24 mouse cellular contexts compared by ENCODE assay signal in the genomic region with DNA sequence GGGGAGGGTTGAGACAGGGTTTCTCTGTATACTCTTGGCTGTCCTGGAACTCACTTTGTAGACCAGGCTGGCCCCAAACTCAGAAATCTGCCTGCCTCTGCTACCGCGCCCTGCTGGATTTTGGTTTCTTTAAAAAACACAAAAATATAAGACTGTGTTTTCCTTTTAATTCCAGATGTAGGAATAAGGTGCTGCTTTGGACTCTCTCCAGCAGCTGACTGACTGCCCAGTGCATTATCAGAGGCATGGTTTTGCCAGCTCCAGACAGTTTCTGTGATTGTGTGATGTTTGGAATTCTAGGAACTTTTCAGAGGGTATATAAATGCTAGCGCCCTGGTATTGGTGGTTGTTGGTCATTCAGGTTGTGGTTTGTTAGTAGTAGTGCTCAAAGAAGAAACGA. TPM values are rescaled to one million over a fixed set of nuclear protein-coding genes. Genes with fewer than 3 reads are reported as not detected.
DNase-seq lines count a peak whose midpoint lies in the region; ATAC-seq and TF ChIP-seq lines count a peak whose summit lies in the region.
"Had no signal": no experiment of that assay in that cellular context is flagged by ENCODE, and none has a peak within 500 bp of the region (broad histone marks: within the 10 kb centered on the region; RNA-seq: fewer than 3 reads in every experiment).

No protein-coding gene starts in this region.

- no peak overlapping the region for H3K9ac ChIP-seq in liver, adult 2 months (ENCODE audit: low read depth, low read length)
- H3K9ac ChIP-seq in liver, embryonic 16.5 days (ENCODE audit: low read depth, low read length) = no peak overlapping the region; the same call in 1 of the 2 replicates
- no peak overlapping the region for H3K9ac ChIP-seq in intestine, embryonic 16.5 days (ENCODE audit: low read depth, low read length)
- H3K9ac ChIP-seq in forebrain, embryonic 12.5 days = no peak overlapping the region
- H3K9ac ChIP-seq: forebrain, embryonic 13.5 days; heart, embryonic 15.5 days; neural tube, embryonic 13.5 days; stomach, embryonic 15.5 days had no signal

- no peaks in the 10 kb centered on the region for H3K9me3 ChIP-seq in erythroblast, embryonic 14.5 days (ENCODE audit: control insufficient read depth, low read length)
- H3K9me3 ChIP-seq in liver, embryonic 16.5 days (replicated peaks; ENCODE audit: control insufficient read depth, low read length) = no peaks in the 10 kb centered on the region
- no peaks in the 10 kb centered on the region for H3K9me3 ChIP-seq in intestine, embryonic 16.5 days (ENCODE audit: control insufficient read depth, low read length)
- H3K9me3 ChIP-seq in forebrain, embryonic 12.5 days = no peaks in the 10 kb centered on the region
- H3K9me3 ChIP-seq: embryonic facial prominence, embryonic 10.5 days; forebrain, embryonic 13.5 days; heart, embryonic 15.5 days; hindbrain, embryonic 10.5 days; megakaryocyte, embryonic 14.5 days; neural tube, embryonic 13.5 days; stomach, embryonic 15.5 days had no signal

- 87% methylated on average over 4 of the region's 4 CpGs for WGBS in liver, adult 2 months
- 83% methylated on average over 4 of the region's 4 CpGs for WGBS in liver, embryonic 16.5 days (ENCODE audit: insufficient replicate concordance)
- WGBS in intestine, embryonic 16.5 days = 97% methylated on average over 4 of the region's 4 CpGs
- 94% methylated on average over 4 of the region's 4 CpGs for WGBS in forebrain, embryonic 12.5 days

- TF ChIP-seq CTCF in liver, adult 2 months (IDR thresholded peaks at IDR 0.05; ENCODE audit: low read depth, low read length) = no peak
- TF ChIP-seq CTCF in embryonic fibroblast, embryonic 13.5 days (IDR thresholded peaks at IDR 0.05; ENCODE audit: borderline replicate concordance, insufficient read depth, low read length) = no peak

- H3K36me3 ChIP-seq in erythroblast, embryonic 14.5 days (ENCODE audit: control insufficient read depth) = peaks cover 45% of the 10 kb centered on the region
- no peaks in the 10 kb centered on the region for H3K36me3 ChIP-seq in liver, adult 2 months (ENCODE audit: control insufficient read depth, insufficient read depth, low read length)
- peaks cover 9% of the 10 kb centered on the region for H3K36me3 ChIP-seq in liver, embryonic 16.5 days (ENCODE audit: control insufficient read depth, insufficient read depth)
- no peaks in the 10 kb centered on the region for H3K36me3 ChIP-seq in intestine, embryonic 16.5 days (ENCODE audit: control insufficient read depth, insufficient read depth, low read length)
- peaks cover 9% of the 10 kb centered on the region; the same call in 1 of the 2 replicates for H3K36me3 ChIP-seq in forebrain, embryonic 12.5 days (replicated peaks)

- 0 out of 2 replicates have a peak, but pooled peaks cover 2% of the 10 kb centered on the region for H3K79me2 ChIP-seq in liver, adult 2 months (ENCODE audit: control insufficient read depth, insufficient read depth, low read length)

- H3K27me3 ChIP-seq in erythroblast, embryonic 14.5 days (ENCODE audit: control insufficient read depth) = no peaks in the 10 kb centered on the region
- H3K27me3 ChIP-seq in liver, adult 2 months (ENCODE audit: control insufficient read depth, insufficient read depth, low read length) = no peaks in the 10 kb centered on the region
- H3K27me3 ChIP-seq in liver, embryonic 16.5 days (ENCODE audit: control insufficient read depth, insufficient read depth, low read depth, low read length) = no peaks in the 10 kb centered on the region
- H3K27me3 ChIP-seq in intestine, embryonic 16.5 days (replicated peaks; ENCODE audit: control insufficient read depth, insufficient read depth, low read length) = no peaks in the 10 kb centered on the region
- no peaks in the 10 kb centered on the region for H3K27me3 ChIP-seq in forebrain, embryonic 12.5 days
- H3K27me3 ChIP-seq: forebrain, embryonic 13.5 days; heart, embryonic 15.5 days; megakaryocyte, embryonic 14.5 days; neural tube, embryonic 13.5 days; stomach, embryonic 15.5 days had no signal

- TF ChIP-seq POLR2A in liver, adult 2 months (IDR thresholded peaks at IDR 0.05; ENCODE audit: extremely low read depth, insufficient read depth, low read length) = no peak
- TF ChIP-seq POLR2A in embryonic fibroblast, embryonic 13.5 days (IDR thresholded peaks at IDR 0.05; ENCODE audit: low read depth, low read length) = no peak

- H3K4me3 ChIP-seq in erythroblast, embryonic 14.5 days (replicated peaks) = peak overlapping the region; percentile 99
- no peak overlapping the region for H3K4me3 ChIP-seq in liver, adult 2 months (ENCODE audit: insufficient read depth, low read depth, low read length)
- H3K4me3 ChIP-seq in embryonic fibroblast, embryonic 13.5 days (ENCODE audit: insufficient read depth, low read length) = no peak overlapping the region
- H3K4me3 ChIP-seq in liver, embryonic 16.5 days (ENCODE audit: low read depth, low read length) = no peak overlapping the region
- H3K4me3 ChIP-seq in intestine, embryonic 16.5 days (ENCODE audit: low read length) = no peak overlapping the region
- no peak overlapping the region for H3K4me3 ChIP-seq in forebrain, embryonic 12.5 days (replicated peaks)
- H3K4me3 ChIP-seq: forebrain, embryonic 13.5 days; heart, embryonic 15.5 days; layer of hippocampus, adult 2 months; neural tube, embryonic 13.5 days; stomach, embryonic 15.5 days had no signal

- peaks cover 63% of the 10 kb centered on the region for H3K4me1 ChIP-seq in erythroblast, embryonic 14.5 days (ENCODE audit: control insufficient read depth)
- no peaks in the 10 kb centered on the region; the same call in none of the 2 replicates for H3K4me1 ChIP-seq in liver, adult 2 months (ENCODE audit: control insufficient read depth, insufficient read depth, low read length)
- no peaks in the 10 kb centered on the region; the same call in 1 of the 2 replicates for H3K4me1 ChIP-seq in embryonic fibroblast, embryonic 13.5 days (ENCODE audit: control insufficient read depth, insufficient read depth, low read length)
- peaks cover 26% of the 10 kb centered on the region for H3K4me1 ChIP-seq in liver, embryonic 16.5 days (ENCODE audit: control insufficient read depth, low read depth, low read length)
- H3K4me1 ChIP-seq in intestine, embryonic 16.5 days (ENCODE audit: control insufficient read depth, insufficient read depth, low read length) = peaks cover 5% of the 10 kb centered on the region; the same call in 1 of the 2 replicates
- H3K4me1 ChIP-seq in forebrain, embryonic 12.5 days = peaks cover 20% of the 10 kb centered on the region

- no peak for ATAC-seq in erythroblast, adult 5-6 weeks (replicated peaks; ENCODE audit: low FRiP score, poor library complexity, severe bottlenecking)
- ATAC-seq in liver, embryonic 16.5 days (ENCODE audit: low read depth) = no peak
- no peak for ATAC-seq in intestine, embryonic 16.5 days
- ATAC-seq in forebrain, embryonic 12.5 days (ENCODE audit: low FRiP score) = no peak
- ATAC-seq: forebrain, embryonic 13.5 days; hindbrain, postnatal 0 days; intestine, postnatal 0 days had no signal

- DNase-seq in liver, adult 2 months (ENCODE audit: extremely low read depth, low read depth, low spot score) = peak; percentile 11
- DNase-seq in liver = no peak
- DNase-seq: cerebellum, adult 9-11 months; kidney, postnatal 25 days; lung, adult 2 months; lung, postnatal 14 days; midbrain, embryonic 14.5 days; right cerebral cortex, postnatal 4 days had no signal

- no peak overlapping the region for H3K27ac ChIP-seq in liver, adult 2 months (replicated peaks; ENCODE audit: insufficient read depth, low read depth, low read length)
- H3K27ac ChIP-seq in embryonic fibroblast, embryonic 13.5 days (ENCODE audit: insufficient read depth, low read length) = peak overlapping the region; percentile 42; the same call in 1 of the 2 replicates
- peak overlapping the region; percentile 91 for H3K27ac ChIP-seq in liver, embryonic 16.5 days (ENCODE audit: low read length)
- H3K27ac ChIP-seq in intestine, embryonic 16.5 days (ENCODE audit: low read length) = no peak overlapping the region
- no peak overlapping the region for H3K27ac ChIP-seq in forebrain, embryonic 12.5 days
- H3K27ac ChIP-seq: embryonic facial prominence, embryonic 10.5 days; forebrain, embryonic 13.5 days; heart, embryonic 15.5 days; hindbrain, embryonic 10.5 days; hindbrain, postnatal 0 days; neural tube, embryonic 13.5 days; stomach, embryonic 15.5 days had no signal

- peak overlapping the region; percentile 96 for H3K4me2 ChIP-seq in liver, embryonic 16.5 days (ENCODE audit: low read depth, low read length)
- no peak overlapping the region for H3K4me2 ChIP-seq in intestine, embryonic 16.5 days (ENCODE audit: low read depth, low read length)
- no peak overlapping the region for H3K4me2 ChIP-seq in forebrain, embryonic 12.5 days
- H3K4me2 ChIP-seq: forebrain, embryonic 13.5 days; heart, embryonic 15.5 days; neural tube, embryonic 13.5 days; stomach, embryonic 15.5 days had no signal

RNA-seq across cellular contexts. Expression of gene Zdhhc5, which starts 2.4 kb away (rescaled TPM):
- 5.5 and 5.9 TPM in 2 replicates for polyA plus RNA-seq in erythroblast, embryonic 14.5 days (2012)
- 28.4 and 29.2 TPM in 2 replicates for total RNA-seq in erythroblast, adult 5-6 weeks (2015; ENCODE audit: low replicate concordance)
- 39.8 and 41.3 TPM in 2 replicates for total RNA-seq in erythroblast, adult 5-6 weeks (2017; ENCODE audit: low replicate concordance)
- 21.9 and 25.8 TPM in 2 replicates for total RNA-seq in liver, adult 2 months (2014; rRNA removed)
- polyA plus RNA-seq in liver, adult 2 months (2012; rRNA removed) = 35.6 and 36.1 TPM in 2 replicates
- polyA plus RNA-seq in embryonic fibroblast, embryonic 13.5 days (2011; ENCODE audit: insufficient read length, low read depth, missing spikeins) = 76.6 and 78.8 TPM in 2 replicates
- 17.7 and 18.9 TPM in 2 replicates for polyA plus RNA-seq in liver, embryonic 16.5 days (2015; fragmentation: Nextera tagmentation; extraction: Ambion mirVana)
- 18.3 and 23.4 TPM in 2 replicates for polyA plus RNA-seq in intestine, embryonic 16.5 days (2015; fragmentation: Nextera tagmentation; extraction: Ambion mirVana)
- 28.1 and 31.4 TPM in 2 replicates for polyA plus RNA-seq in forebrain, embryonic 12.5 days (2016; fragmentation: Nextera tagmentation; extraction: Ambion mirVana)

RNA-seq across cellular contexts. Expression of gene Clp1, which starts 9.8 kb away (rescaled TPM):
- polyA plus RNA-seq in erythroblast, embryonic 14.5 days (2012) = 0.18 and 0.22 TPM in 2 replicates
- 53.6 and 64.6 TPM in 2 replicates for total RNA-seq in erythroblast, adult 5-6 weeks (2015; ENCODE audit: low replicate concordance)
- total RNA-seq in erythroblast, adult 5-6 weeks (2017; ENCODE audit: low replicate concordance) = 46.7 and 70.3 TPM in 2 replicates
- total RNA-seq in liver, adult 2 months (2014; rRNA removed) = 7.9 and 10.9 TPM in 2 replicates
- polyA plus RNA-seq in liver, adult 2 months (2012; rRNA removed) = 8.6 and 12.6 TPM in 2 replicates
- polyA plus RNA-seq in embryonic fibroblast, embryonic 13.5 days (2011; ENCODE audit: insufficient read length, low read depth, missing spikeins) = 8.9 and 10.4 TPM in 2 replicates
- polyA plus RNA-seq in liver, embryonic 16.5 days (2015; fragmentation: Nextera tagmentation; extraction: Ambion mirVana) = 49.7 and 56.2 TPM in 2 replicates
- 28.3 and 28.4 TPM in 2 replicates for polyA plus RNA-seq in intestine, embryonic 16.5 days (2015; fragmentation: Nextera tagmentation; extraction: Ambion mirVana)
- 39.9 and 40.7 TPM in 2 replicates for polyA plus RNA-seq in forebrain, embryonic 12.5 days (2016; fragmentation: Nextera tagmentation; extraction: Ambion mirVana)

RNA-seq across cellular contexts. Expression of gene Ypel4, which starts 16.5 kb away (rescaled TPM):
- 145 and 156 TPM in 2 replicates for polyA plus RNA-seq in erythroblast, embryonic 14.5 days (2012)
- 1,364 and 1,503 TPM in 2 replicates for total RNA-seq in erythroblast, adult 5-6 weeks (2015; ENCODE audit: low replicate concordance)
- 1,636 and 1,967 TPM in 2 replicates for total RNA-seq in erythroblast, adult 5-6 weeks (2017; ENCODE audit: low replicate concordance)
- total RNA-seq in liver, adult 2 months (2014; rRNA removed) = not detected in 2 replicates
- 0.05 TPM in 2 replicates for polyA plus RNA-seq in liver, adult 2 months (2012; rRNA removed)
- 1.3 and 4.6 TPM in 2 replicates for polyA plus RNA-seq in embryonic fibroblast, embryonic 13.5 days (2011; ENCODE audit: insufficient read length, low read depth, missing spikeins)
- 69.6 and 79.1 TPM in 2 replicates for polyA plus RNA-seq in liver, embryonic 16.5 days (2015; fragmentation: Nextera tagmentation; extraction: Ambion mirVana)
- polyA plus RNA-seq in intestine, embryonic 16.5 days (2015; fragmentation: Nextera tagmentation; extraction: Ambion mirVana) = 4.3 and 6.0 TPM in 2 replicates
- 18.7 and 19.6 TPM in 2 replicates for polyA plus RNA-seq in forebrain, embryonic 12.5 days (2016; fragmentation: Nextera tagmentation; extraction: Ambion mirVana)

RNA-seq across cellular contexts. Expression of gene Gm19426, which starts 26.1 kb away (rescaled TPM):
- 0.10 and 0.76 TPM in 2 replicates for polyA plus RNA-seq in erythroblast, embryonic 14.5 days (2012)
- total RNA-seq in erythroblast, adult 5-6 weeks (2015; ENCODE audit: low replicate concordance) = not detected in 2 replicates
- total RNA-seq in erythroblast, adult 5-6 weeks (2017; ENCODE audit: low replicate concordance) = not detected in 2 replicates
- total RNA-seq in liver, adult 2 months (2014; rRNA removed) = 1.7 and 3.1 TPM in 2 replicates
- 1.9 and 3.0 TPM in 2 replicates for polyA plus RNA-seq in liver, adult 2 months (2012; rRNA removed)
- 2.7 and 4.9 TPM in 2 replicates for polyA plus RNA-seq in embryonic fibroblast, embryonic 13.5 days (2011; ENCODE audit: insufficient read length, low read depth, missing spikeins)
- polyA plus RNA-seq in liver, embryonic 16.5 days (2015; fragmentation: Nextera tagmentation; extraction: Ambion mirVana) = 0.89 and 0.95 TPM in 2 replicates
- polyA plus RNA-seq in intestine, embryonic 16.5 days (2015; fragmentation: Nextera tagmentation; extraction: Ambion mirVana) = 5.1 and 5.4 TPM in 2 replicates
- polyA plus RNA-seq in forebrain, embryonic 12.5 days (2016; fragmentation: Nextera tagmentation; extraction: Ambion mirVana) = 9.4 and 10.2 TPM in 2 replicates

RNA-seq across cellular contexts. Expression of gene Tmx2, which starts 38.4 kb away (rescaled TPM):
- polyA plus RNA-seq in erythroblast, embryonic 14.5 days (2012) = 0.56 and 0.83 TPM in 2 replicates
- total RNA-seq in erythroblast, adult 5-6 weeks (2015; ENCODE audit: low replicate concordance) = 17.8 and 29.0 TPM in 2 replicates
- 18.9 and 19.5 TPM in 2 replicates for total RNA-seq in erythroblast, adult 5-6 weeks (2017; ENCODE audit: low replicate concordance)
- 50.6 and 53.6 TPM in 2 replicates for total RNA-seq in liver, adult 2 months (2014; rRNA removed)
- 83.5 and 92.1 TPM in 2 replicates for polyA plus RNA-seq in liver, adult 2 months (2012; rRNA removed)
- 53.3 and 71.2 TPM in 2 replicates for polyA plus RNA-seq in embryonic fibroblast, embryonic 13.5 days (2011; ENCODE audit: insufficient read length, low read depth, missing spikeins)
- 69.7 and 76.5 TPM in 2 replicates for polyA plus RNA-seq in liver, embryonic 16.5 days (2015; fragmentation: Nextera tagmentation; extraction: Ambion mirVana)
- 151 and 163 TPM in 2 replicates for polyA plus RNA-seq in intestine, embryonic 16.5 days (2015; fragmentation: Nextera tagmentation; extraction: Ambion mirVana)
- polyA plus RNA-seq in forebrain, embryonic 12.5 days (2016; fragmentation: Nextera tagmentation; extraction: Ambion mirVana) = 175 and 177 TPM in 2 replicates

Comparison
In these comparisons a context has a peak if more than half of its experiments do, and no peak if none do; other contexts are left out.
1. H3K27ac ChIP-seq: peak in embryonic fibroblast, embryonic 13.5 days (single experiment) and liver, embryonic 16.5 days (single experiment); none in liver, adult 2 months (single experiment), intestine, embryonic 16.5 days (single experiment) and forebrain, embryonic 12.5 days (single experiment).